Mouse (Mus musculus): Measurements from ENCODE around the gene Ankra2.

DNA sequence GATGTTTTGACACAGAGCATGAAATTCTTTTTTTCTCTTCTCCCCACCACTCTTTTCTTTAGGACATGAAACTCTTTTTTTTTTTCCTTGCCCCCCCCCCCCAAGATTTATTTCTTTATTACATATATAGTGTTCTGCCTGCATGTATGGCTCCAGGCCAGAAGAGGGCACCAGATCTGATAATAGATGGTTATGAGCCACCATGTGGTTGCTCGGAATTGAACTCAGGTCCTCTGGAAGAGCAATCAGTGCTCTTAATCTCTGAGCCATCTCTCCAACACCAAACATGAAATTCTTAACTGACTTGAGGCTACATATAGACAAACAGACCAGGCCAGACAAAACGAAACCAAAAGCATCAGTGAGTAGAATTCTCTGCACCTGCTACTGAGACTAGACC, 14.6 kb downstream of the Ankra2 start:
- TF ChIP-seq MAFK (IDR thresholded peaks at IDR 0.05; ENCODE audit: insufficient read depth, low read depth, low read length) (no peak), HCFC1 (IDR thresholded peaks at IDR 0.05; ENCODE audit: borderline replicate concordance, insufficient read depth, low read length) (no peak), ZC3H11A (IDR thresholded peaks at IDR 0.05; ENCODE audit: borderline replicate concordance, low read depth, low read length) (no peak)

All from ES-E14 (cell line).